Mouse (Mus musculus): ENCODE measurements around the gene Lin7c. TPM values are rescaled to one million over a fixed set of nuclear protein-coding genes. Genes with fewer than 3 reads are reported as not detected.

The Lin7c gene
- polyA plus RNA-seq, 1 experiment from 2014 or later, result 57.1 TPM

- ATAC-seq (replicated peaks; ENCODE audit: low FRiP score, low read depth), result no peak
- Histone ChIP-seq H3K36me3 (ENCODE audit: insufficient read depth, low read length) (no peaks in the 10 kb centered on the region), H3K9ac (ENCODE audit: low read depth, low read length) (no peak overlapping the region), H3K27ac (no peak overlapping the region), H3K9me3 (replicated peaks; ENCODE audit: low read length) (no peaks in the 10 kb centered on the region), H3K4me1 (replicated peaks; ENCODE audit: insufficient read depth, low read length) (no peaks in the 10 kb centered on the region), H3K4me3 (replicated peaks; ENCODE audit: low read depth, low read length) (no peak overlapping the region), H3K27me3 (ENCODE audit: insufficient read depth, low read length) (no peaks in the 10 kb centered on the region), H3K4me2 (ENCODE audit: low read length) (no peak overlapping the region)
- no peak for TF ChIP-seq CTCF (IDR thresholded peaks at IDR 0.05; ENCODE audit: low read depth)
- no peak for DNase-seq (ENCODE audit: low spot score)
- 39% methylated on average over 2 of the region's 2 CpGs for WGBS
Observed at GRCm38 (mm10) chr2:109881111-109881510, 9.5 kb upstream of the Lin7c start.

DNA sequence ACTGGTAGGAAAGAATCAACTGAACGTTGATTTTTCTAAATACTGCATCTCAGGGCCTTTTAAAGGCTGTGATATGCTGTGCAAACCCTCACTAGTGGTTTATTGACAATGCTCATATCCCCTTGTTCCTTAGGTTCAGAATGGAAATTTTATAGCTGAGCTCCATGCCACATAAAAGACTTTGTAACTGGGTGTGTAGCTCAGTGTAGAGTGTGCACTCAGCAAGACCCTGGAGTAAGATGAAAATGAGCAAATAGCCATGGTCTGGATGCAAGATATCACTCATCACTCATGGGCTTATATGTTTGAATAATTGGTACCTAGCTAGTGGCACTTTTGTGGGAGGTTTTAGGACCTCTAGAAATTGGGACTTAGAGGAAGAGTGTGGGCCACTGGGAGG lies 9.0 kb upstream of the Lin7c start:
- Histone ChIP-seq H3K9me3 (replicated peaks; ENCODE audit: low read length) (no peaks in the 10 kb centered on the region), H3K4me2 (ENCODE audit: low read length) (no peak overlapping the region), H3K4me3 (replicated peaks; ENCODE audit: low read depth, low read length) (no peak overlapping the region), H3K36me3 (ENCODE audit: insufficient read depth, low read length) (no peaks in the 10 kb centered on the region), H3K4me1 (replicated peaks; ENCODE audit: insufficient read depth, low read length) (no peaks in the 10 kb centered on the region), H3K9ac (ENCODE audit: low read depth, low read length) (no peak overlapping the region), H3K27me3 (ENCODE audit: insufficient read depth, low read length) (no peaks in the 10 kb centered on the region), H3K27ac (no peak overlapping the region)
- no peak for TF ChIP-seq CTCF (IDR thresholded peaks at IDR 0.05; ENCODE audit: low read depth)
- 54% methylated on average over 1 of the region's 1 CpGs for WGBS
- ATAC-seq (replicated peaks; ENCODE audit: low FRiP score, low read depth), result no peak
- no peak for DNase-seq (ENCODE audit: low spot score)

DNA sequence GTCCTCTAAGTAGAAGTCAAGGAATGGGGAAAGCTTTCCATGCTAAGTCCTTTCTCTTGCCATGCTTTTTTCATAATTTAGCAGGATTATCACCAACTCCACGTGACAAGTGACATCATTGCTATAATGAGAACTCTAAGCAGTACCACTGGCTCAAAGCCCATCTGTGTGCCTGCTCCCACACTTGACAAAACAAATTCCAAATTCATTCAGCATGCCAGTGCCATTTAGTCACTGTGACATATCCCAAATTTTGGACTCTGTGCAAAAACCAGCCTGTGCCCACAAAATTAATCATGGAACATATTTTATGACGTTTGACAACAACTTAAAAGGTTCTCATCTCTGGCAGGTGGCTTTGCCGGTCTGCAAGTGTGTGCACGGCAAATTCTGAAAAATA lies 6.5 kb upstream of the Lin7c start:
- 77% methylated on average over 4 of the region's 4 CpGs for WGBS
- no peak overlapping the region for H3K27ac ChIP-seq
- H3K27me3 ChIP-seq (ENCODE audit: insufficient read depth, low read length), result no peaks in the 10 kb centered on the region
- H3K9ac ChIP-seq (ENCODE audit: low read depth, low read length), result no peak overlapping the region
- H3K4me2 ChIP-seq (ENCODE audit: low read length), result no peak overlapping the region
- H3K4me1 ChIP-seq (replicated peaks; ENCODE audit: insufficient read depth, low read length), result no peaks in the 10 kb centered on the region
- no peak for TF ChIP-seq CTCF (IDR thresholded peaks at IDR 0.05; ENCODE audit: low read depth)
- no peak overlapping the region for H3K4me3 ChIP-seq (replicated peaks; ENCODE audit: low read depth, low read length)
- no peaks in the 10 kb centered on the region for H3K9me3 ChIP-seq (replicated peaks; ENCODE audit: low read length)
- DNase-seq (ENCODE audit: low spot score), result no peak
- ATAC-seq (replicated peaks; ENCODE audit: low FRiP score, low read depth), result no peak
- no peaks in the 10 kb centered on the region for H3K36me3 ChIP-seq (ENCODE audit: insufficient read depth, low read length)

GRCm38 (mm10) chr2:109884507-109884906 lies 6.1 kb upstream of the Lin7c start:
- WGBS, result 66% methylated on average over 4 of the region's 4 CpGs
- Histone ChIP-seq H3K4me3 (replicated peaks; ENCODE audit: low read depth, low read length) (no peak overlapping the region), H3K27ac (no peak overlapping the region), H3K27me3 (ENCODE audit: insufficient read depth, low read length) (no peaks in the 10 kb centered on the region), H3K9me3 (replicated peaks; ENCODE audit: low read length) (no peaks in the 10 kb centered on the region), H3K9ac (ENCODE audit: low read depth, low read length) (no peak overlapping the region), H3K4me1 (replicated peaks; ENCODE audit: insufficient read depth, low read length) (no peaks in the 10 kb centered on the region), H3K36me3 (ENCODE audit: insufficient read depth, low read length) (no peaks in the 10 kb centered on the region), H3K4me2 (ENCODE audit: low read length) (no peak overlapping the region)
- TF ChIP-seq CTCF (IDR thresholded peaks at IDR 0.05; ENCODE audit: low read depth), result no peak
- DNase-seq (ENCODE audit: low spot score), result no peak
- ATAC-seq (replicated peaks; ENCODE audit: low FRiP score, low read depth), result no peak

- H3K4me1 ChIP-seq (replicated peaks; ENCODE audit: insufficient read depth, low read length), result no peaks in the 10 kb centered on the region; the same call in none of the 2 replicates
- H3K4me2 ChIP-seq (ENCODE audit: low read length), result peak overlapping the region; percentile 66
- no peaks in the 10 kb centered on the region for H3K9me3 ChIP-seq (replicated peaks; ENCODE audit: low read length)
- peak; percentile 36 for TF ChIP-seq CTCF (IDR thresholded peaks at IDR 0.05; ENCODE audit: low read depth)
- H3K27ac ChIP-seq, result peak overlapping the region; percentile 90
- peaks cover 4% of the 10 kb centered on the region; the same call in 1 of the 2 replicates for H3K36me3 ChIP-seq (ENCODE audit: insufficient read depth, low read length)
- H3K27me3 ChIP-seq (ENCODE audit: insufficient read depth, low read length), result no peaks in the 10 kb centered on the region
- no peak for ATAC-seq (replicated peaks; ENCODE audit: low FRiP score, low read depth)
- WGBS, result 45% methylated on average over 4 of the region's 4 CpGs
- DNase-seq (ENCODE audit: low spot score), result no peak
- peak overlapping the region; percentile 98 for H3K4me3 ChIP-seq (replicated peaks; ENCODE audit: low read depth, low read length)
- peak overlapping the region; percentile 95 for H3K9ac ChIP-seq (ENCODE audit: low read depth, low read length)
Observed at GRCm38 (mm10) chr2:109890068-109890467, 585 bp upstream of the Lin7c start.

DNA sequence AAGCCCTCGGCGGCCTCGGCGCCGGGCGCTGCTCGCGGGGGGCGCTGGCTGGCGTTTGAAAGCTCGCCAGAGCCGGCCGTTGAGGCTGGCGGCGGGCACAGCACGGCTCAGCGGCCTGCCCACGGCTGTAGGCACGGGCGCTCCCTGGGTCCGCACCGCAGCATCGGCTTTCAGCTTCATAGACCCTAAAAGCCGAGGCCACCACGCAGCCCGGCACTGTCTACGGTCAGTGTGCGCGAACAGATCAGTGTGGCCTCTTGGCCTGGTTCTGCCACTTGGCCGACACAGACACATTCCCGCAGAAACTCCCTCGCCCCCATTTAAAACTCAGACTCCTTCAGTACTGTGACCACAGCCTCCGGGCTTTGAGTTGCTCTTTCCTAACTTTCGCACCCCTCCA lies 378 bp downstream of the Lin7c start:
- peak; percentile 46 for DNase-seq (ENCODE audit: low spot score)

DNA sequence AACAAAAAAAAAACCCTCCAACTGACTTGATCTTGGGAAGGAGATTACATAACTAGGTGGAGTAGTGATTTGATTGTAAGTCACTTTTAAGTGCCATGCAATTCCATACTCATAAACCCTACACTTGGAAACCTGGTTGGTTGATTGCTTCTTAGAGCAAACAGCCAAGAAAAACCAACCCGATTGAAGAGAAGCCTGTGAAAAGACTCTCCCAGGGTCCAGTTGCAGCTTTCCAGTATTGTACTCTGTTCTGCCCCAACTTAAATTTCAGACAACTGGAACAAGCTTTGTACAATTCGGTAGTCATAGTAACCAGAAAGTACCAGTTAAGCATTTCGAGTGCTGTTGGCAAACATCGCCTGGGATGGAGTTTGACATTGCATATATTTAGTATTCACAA lies 818 bp downstream of the Lin7c start:
- H3K9ac ChIP-seq (ENCODE audit: low read depth, low read length), result peak overlapping the region; percentile 95
- TF ChIP-seq CTCF (IDR thresholded peaks at IDR 0.05; ENCODE audit: low read depth), result no peak
- H3K4me3 ChIP-seq (replicated peaks; ENCODE audit: low read depth, low read length), result peak overlapping the region; percentile 98
- DNase-seq (ENCODE audit: low spot score), result peak; percentile 29
- no peaks in the 10 kb centered on the region for H3K27me3 ChIP-seq (ENCODE audit: insufficient read depth, low read length)
- ATAC-seq (replicated peaks; ENCODE audit: low FRiP score, low read depth), result no peak
- H3K4me1 ChIP-seq (replicated peaks; ENCODE audit: insufficient read depth, low read length), result no peaks in the 10 kb centered on the region; the same call in none of the 2 replicates
- 28% methylated on average over 4 of the region's 4 CpGs for WGBS
- no peaks in the 10 kb centered on the region for H3K9me3 ChIP-seq (replicated peaks; ENCODE audit: low read length)
- peak overlapping the region; percentile 90 for H3K27ac ChIP-seq
- peak overlapping the region; percentile 66 for H3K4me2 ChIP-seq (ENCODE audit: low read length)
- H3K36me3 ChIP-seq (ENCODE audit: insufficient read depth, low read length), result peaks cover 14% of the 10 kb centered on the region

More for the DNA sequence above, 378 bp downstream of the Lin7c start:
- under 1% methylated on average over 32 of the region's 34 CpGs for WGBS
- TF ChIP-seq CTCF (IDR thresholded peaks at IDR 0.05; ENCODE audit: low read depth), result no peak
- H3K4me2 ChIP-seq (ENCODE audit: low read length), result peak overlapping the region; percentile 66
- peak overlapping the region; percentile 98 for H3K4me3 ChIP-seq (replicated peaks; ENCODE audit: low read depth, low read length)
- no peaks in the 10 kb centered on the region for H3K27me3 ChIP-seq (ENCODE audit: insufficient read depth, low read length)
- no peaks in the 10 kb centered on the region; the same call in none of the 2 replicates for H3K4me1 ChIP-seq (replicated peaks; ENCODE audit: insufficient read depth, low read length)
- peak; percentile 87 for ATAC-seq (replicated peaks; ENCODE audit: low FRiP score, low read depth)
- H3K27ac ChIP-seq, result peak overlapping the region; percentile 90
- H3K36me3 ChIP-seq (ENCODE audit: insufficient read depth, low read length), result peaks cover 13% of the 10 kb centered on the region
- no peaks in the 10 kb centered on the region for H3K9me3 ChIP-seq (replicated peaks; ENCODE audit: low read length)
- H3K9ac ChIP-seq (ENCODE audit: low read depth, low read length), result peak overlapping the region; percentile 95

Measured in kidney, postnatal 0 days (tissue).